In genomic region chr19:59263171-59263570, GRCm38 (mm10) we compare ENCODE assay signal across 28 mouse cellular contexts. TPM values are rescaled to one million over a fixed set of nuclear protein-coding genes. Genes with fewer than 3 reads are reported as not detected.
DNase-seq lines count a peak whose midpoint lies in the region; ATAC-seq and TF ChIP-seq lines count a peak whose summit lies in the region.
"Had no signal": no experiment of that assay in that cellular context is flagged by ENCODE, and none has a peak within 500 bp of the region (broad histone marks: within the 10 kb centered on the region; RNA-seq: fewer than 3 reads in every experiment).

No protein-coding gene starts in this region.

- TF ChIP-seq POLR2A in brain, embryonic 14.5 days (IDR thresholded peaks at IDR 0.05; ENCODE audit: borderline replicate concordance, extremely low read depth, insufficient read depth, insufficient read length, poor library complexity, severe bottlenecking): no peak

- H3K27me3 ChIP-seq in forebrain, embryonic 13.5 days: peaks cover 31% of the 10 kb centered on the region
- H3K27me3 ChIP-seq in forebrain, embryonic 10.5 days (ENCODE audit: poor library complexity, severe bottlenecking): peaks cover 54% of the 10 kb centered on the region
- H3K27me3 ChIP-seq: forebrain, embryonic 15.5 days had no signal

- peaks cover 60% of the 10 kb centered on the region for H3K4me1 ChIP-seq in forebrain, embryonic 13.5 days
- H3K4me1 ChIP-seq in forebrain, embryonic 10.5 days: peaks cover 56% of the 10 kb centered on the region

- no peak for TF ChIP-seq CTCF in brain, embryonic 14.5 days (IDR thresholded peaks at IDR 0.05; ENCODE audit: borderline replicate concordance, extremely low read depth, insufficient read depth, insufficient read length)

- no peak for ATAC-seq in forebrain, embryonic 13.5 days
- ATAC-seq: forebrain, embryonic 15.5 days; hindbrain, postnatal 0 days had no signal

- H3K9me3 ChIP-seq in forebrain, embryonic 13.5 days (replicated peaks): no peaks in the 10 kb centered on the region
- H3K9me3 ChIP-seq in forebrain, embryonic 10.5 days: no peaks in the 10 kb centered on the region
- H3K9me3 ChIP-seq: embryonic facial prominence, embryonic 15.5 days; forebrain, embryonic 15.5 days; heart, embryonic 15.5 days; hindbrain, embryonic 13.5 days had no signal

- DNase-seq in forebrain, embryonic 10.5 days (ENCODE audit: extremely low spot score, low spot score): no peak
- peak; percentile 22 to 37 for DNase-seq in left cerebral cortex, postnatal 14 days (ENCODE audit: low spot score in 2 of 2)
- DNase-seq in left cerebral cortex, postnatal 36 days (ENCODE audit: low spot score in 2 of 2): no peak
- peak; percentile 64 to 74 for DNase-seq in right cerebral cortex, postnatal 10 days (ENCODE audit: low spot score in 2 of 2)
- DNase-seq in right cerebral cortex, adult 18-20 months: no peak
- peak; percentile 32 for DNase-seq in brain, embryonic 14.5 days (ENCODE audit: low read depth)
- DNase-seq: adrenal gland, postnatal 10 days; cerebellum, adult 18-20 months; embryo, embryonic 11 days; gastrocnemius, postnatal 10 days; heart, adult 18-20 months; heart, postnatal 14 days had no signal

- WGBS in forebrain, embryonic 13.5 days: 88% methylated on average over 9 of the region's 9 CpGs
- WGBS in forebrain, embryonic 10.5 days: 89% methylated on average over 9 of the region's 9 CpGs

- H3K9ac ChIP-seq in forebrain, embryonic 13.5 days: no peak overlapping the region
- H3K9ac ChIP-seq: embryonic facial prominence, embryonic 15.5 days; forebrain, embryonic 15.5 days; heart, embryonic 15.5 days; hindbrain, embryonic 13.5 days had no signal

- no peaks in the 10 kb centered on the region for H3K36me3 ChIP-seq in forebrain, embryonic 13.5 days (ENCODE audit: poor library complexity, severe bottlenecking)
- H3K36me3 ChIP-seq in forebrain, embryonic 10.5 days (replicated peaks): no peaks in the 10 kb centered on the region
- H3K36me3 ChIP-seq: embryonic facial prominence, embryonic 15.5 days; forebrain, embryonic 15.5 days; heart, embryonic 15.5 days; hindbrain, embryonic 13.5 days had no signal

- intact Hi-C loops in left cerebral cortex, postnatal 14 days (cut with DNase I): no loop called here
- intact Hi-C loops in left cerebral cortex, postnatal 36 days (cut with DNase I): no loop called here

- no peak overlapping the region for H3K4me3 ChIP-seq in forebrain, embryonic 13.5 days
- H3K4me3 ChIP-seq in forebrain, embryonic 10.5 days: no peak overlapping the region
- H3K4me3 ChIP-seq: embryonic facial prominence, embryonic 15.5 days; erythroblast, embryonic 14.5 days; forebrain, embryonic 15.5 days; heart, embryonic 15.5 days; hindbrain, embryonic 13.5 days had no signal

- H3K4me2 ChIP-seq in forebrain, embryonic 13.5 days: peak overlapping the region; percentile 77; the same call in 1 of the 2 replicates
- H3K4me2 ChIP-seq: embryonic facial prominence, embryonic 15.5 days; forebrain, embryonic 15.5 days; heart, embryonic 11.5 days; heart, embryonic 15.5 days; hindbrain, embryonic 13.5 days had no signal

- no peak overlapping the region for H3K27ac ChIP-seq in forebrain, embryonic 13.5 days
- no peak overlapping the region for H3K27ac ChIP-seq in forebrain, embryonic 10.5 days
- H3K27ac ChIP-seq: embryonic facial prominence, embryonic 15.5 days; heart, embryonic 15.5 days; hindbrain, embryonic 13.5 days; hindbrain, postnatal 0 days had no signal

RNA-seq across cellular contexts. Expression of gene Slc18a2, which starts 2.5 kb away (rescaled TPM):
- 26.1 and 28.6 TPM in 2 replicates for polyA plus RNA-seq in forebrain, embryonic 13.5 days (2015; fragmentation: Nextera tagmentation; extraction: Ambion mirVana)
- 10.8 and 10.9 TPM in 2 replicates for polyA plus RNA-seq in forebrain, embryonic 10.5 days (2016; fragmentation: Nextera tagmentation; extraction: Ambion mirVana)
- under 1 TPM; 0.42 to 0.70 TPM for total RNA-seq in left cerebral cortex, postnatal 14 days (2021)
- total RNA-seq in left cerebral cortex, postnatal 36 days (2021): under 1 TPM in 1 of 2 experiments, not detected in 1; 0.16 TPM
- 26.1 and 37.8 TPM in 2 replicates for polyA plus RNA-seq in brain, embryonic 14.5 days (2012; rRNA removed)
- polyA plus RNA-seq: erythroblast, embryonic 14.5 days had no signal

RNA-seq across cellular contexts. Expression of gene Kcnk18, which starts 44.2 kb away (rescaled TPM):
- polyA plus RNA-seq in forebrain, embryonic 13.5 days (2015; fragmentation: Nextera tagmentation; extraction: Ambion mirVana): not detected in 2 replicates
- polyA plus RNA-seq in forebrain, embryonic 10.5 days (2016; fragmentation: Nextera tagmentation; extraction: Ambion mirVana): not detected in 2 replicates
- not detected for total RNA-seq in left cerebral cortex, postnatal 14 days (2021)
- not detected for total RNA-seq in left cerebral cortex, postnatal 36 days (2021)
- polyA plus RNA-seq in brain, embryonic 14.5 days (2012; rRNA removed): not detected in 2 replicates
- total RNA-seq: adrenal gland, postnatal 10 days; adrenal gland, postnatal 4 days; common myeloid progenitor, adult 5-6 weeks; gastrocnemius, postnatal 10 days; gastrocnemius, postnatal 4 days; heart, adult 18-20 months; heart, postnatal 14 days; hematopoietic stem cell, adult 5-6 weeks; hindbrain, postnatal 0 days; MEL had no signal
- polyA plus RNA-seq: C2C12; embryonic facial prominence, embryonic 11.5 days; embryonic facial prominence, embryonic 15.5 days; erythroblast, embryonic 14.5 days; forebrain, embryonic 15.5 days; frontal cortex, adult 2 months; heart, embryonic 11.5 days; heart, embryonic 15.5 days; hindbrain, embryonic 13.5 days; hindbrain, postnatal 0 days had no signal

RNA-seq across cellular contexts. Expression of gene Rps12-ps3, which starts 58.9 kb away (rescaled TPM):
- polyA plus RNA-seq in forebrain, embryonic 13.5 days (2015; fragmentation: Nextera tagmentation; extraction: Ambion mirVana): 5.0 and 7.9 TPM in 2 replicates
- polyA plus RNA-seq in forebrain, embryonic 10.5 days (2016; fragmentation: Nextera tagmentation; extraction: Ambion mirVana): 12.4 and 20.8 TPM in 2 replicates
- total RNA-seq in left cerebral cortex, postnatal 14 days (2021): 100 to 1,000 TPM; 204 to 211 TPM
- total RNA-seq in left cerebral cortex, postnatal 36 days (2021): 100 to 1,000 TPM; 151 to 237 TPM
- polyA plus RNA-seq in brain, embryonic 14.5 days (2012; rRNA removed): 137 and 205 TPM in 2 replicates

Comparison
In these comparisons a context has a peak if more than half of its experiments do, and no peak if none do; other contexts are left out.
1. DNase-seq: peak in left cerebral cortex, postnatal 14 days (2 of 2), right cerebral cortex, postnatal 10 days (2 of 2) and brain, embryonic 14.5 days (single experiment); none in forebrain, embryonic 10.5 days (single experiment), left cerebral cortex, postnatal 36 days (0 of 2) and right cerebral cortex, adult 18-20 months (single experiment).